Mouse (Mus musculus) spleen, adult 2 months (tissue): ENCODE data around the gene Med19. TPM values are rescaled to one million over a fixed set of nuclear protein-coding genes. Genes with fewer than 3 reads are reported as not detected.

Experiments
- DNase-seq, 2 experiments: peaks; one replicate each; pipeline versions ENCODE4 v3.0.0 to v3.0.0-alpha.2; 2012 to 2021; ENCODE audit warnings: low spot score in 2 of 2, low read depth in 1 of 2
- H3K27ac ChIP-seq: fragments of 200-500 bp; 2 replicates; pipeline ENCODE4 v1.5.1; 2012; ENCODE audit warnings: low read length, inconsistent platforms; ENCODE audit not compliant: insufficient read depth
- H3K27me3 ChIP-seq: fragments of 200-500 bp; 2 replicates; pipeline ENCODE4 v1.6.1; 2012; ENCODE audit warnings: mild to moderate bottlenecking, moderate library complexity, low read length, inconsistent platforms; ENCODE audit not compliant: control insufficient read depth, insufficient read depth
- H3K36me3 ChIP-seq: fragments of 200-500 bp; 2 replicates; pipeline ENCODE4 v1.6.1; 2012; ENCODE audit warnings: mild to moderate bottlenecking, low read length, inconsistent platforms; ENCODE audit not compliant: control insufficient read depth, insufficient read depth
- H3K4me1 ChIP-seq: fragments of 200-500 bp; 2 replicates; pipeline ENCODE4 v1.6.1; 2011; ENCODE audit warnings: inconsistent platforms; ENCODE audit not compliant: control insufficient read depth, insufficient read depth, insufficient read length
- H3K4me3 ChIP-seq: fragments of 200-500 bp; 2 replicates; pipeline ENCODE4 v1.5.1; 2011; ENCODE audit warnings: mild to moderate bottlenecking, inconsistent platforms; ENCODE audit not compliant: insufficient read depth, insufficient read length; ENCODE audit errors: extremely low read depth
- CTCF ChIP-seq: fragments of 200-500 bp; IDR thresholded peaks from 2 replicates; pipeline ENCODE4 v1.5.1; 2011; ENCODE audit warnings: mild to moderate bottlenecking, inconsistent platforms; ENCODE audit not compliant: insufficient read depth, insufficient read length, insufficient replicate concordance; ENCODE audit errors: extremely low read depth
- POLR2A ChIP-seq: fragments of 200-500 bp; IDR thresholded peaks from 2 replicates; pipeline ENCODE4 v1.6.1; 2011; ENCODE audit warnings: low read depth, low read length, inconsistent platforms
- WGBS: fragments of 180-500 bp; shearing (Covaris S2); methylation state at CpG from one replicate; pipeline ENCODE4 v1.1.7; 2018; 5-methylcytosine and 5-hydroxymethylcytosine counted together
- polyA plus RNA-seq: library from polyadenylated mRNA; depleted of rRNA; stranded (reverse); fragments of >200 nt; gene quantifications from 2 replicates; pipeline ENCODE4 v1.2.3, GENCODE M21; 2012; rRNA removed

Gene Med19
- polyA plus RNA-seq = 4.9 and 5.0 TPM in 2 replicates

DNA sequence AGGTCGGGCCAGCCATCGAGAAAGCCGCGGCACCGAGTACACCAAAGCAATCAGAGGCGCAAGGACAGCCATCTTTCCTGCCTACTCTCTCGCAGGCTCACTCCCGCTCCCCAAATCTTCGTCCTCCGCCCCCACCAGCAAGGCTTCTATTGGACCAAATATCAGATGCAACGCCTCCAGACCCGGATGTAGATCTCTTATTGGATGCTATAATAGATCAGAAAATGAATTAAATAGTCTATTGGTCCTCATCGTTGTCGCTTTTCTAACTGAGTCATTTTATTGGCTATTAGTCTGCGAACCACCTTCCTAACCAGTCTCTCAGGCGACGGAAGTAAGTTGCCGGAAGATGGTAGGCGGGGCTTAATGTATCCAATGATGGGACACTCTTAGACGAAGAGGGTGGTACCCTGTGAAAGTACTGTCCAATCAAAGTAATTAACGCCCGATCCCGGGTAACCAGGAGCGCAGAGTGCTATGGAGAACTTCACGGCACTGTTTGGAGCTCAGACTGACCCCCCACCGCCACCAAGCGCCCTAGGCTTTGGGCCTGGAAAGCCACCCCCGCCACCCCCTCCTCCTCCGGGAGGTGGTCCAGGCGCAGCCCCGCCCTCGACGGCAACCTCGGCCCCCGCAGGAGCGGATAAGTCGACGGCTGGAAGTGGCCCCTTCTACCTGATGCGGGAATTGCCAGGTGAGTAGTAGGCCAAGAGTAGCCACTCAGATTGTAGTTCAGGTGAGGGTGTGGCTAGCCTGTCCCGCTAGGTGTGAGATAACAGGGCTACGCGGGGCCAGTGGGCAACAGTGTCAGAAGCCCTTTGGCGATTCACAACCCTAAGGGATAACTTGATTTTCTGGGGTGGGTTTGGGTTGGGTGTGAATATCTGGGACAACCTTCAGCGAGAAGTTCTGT lies at the start of gene Med19, which contains the start of gene Gm28635:
Gene Med19, plus strand, starts transcription at position 435 of the 913 bp plus-strand sequence.
Gene Gm28635, minus strand, starts transcription at position 74 of the 913 bp plus-strand sequence.
- H3K4me1 ChIP-seq = no peaks in the 10 kb centered on the region; the same call in 1 of the 2 replicates
- WGBS = under 1% methylated on average over 43 of the region's 44 CpGs
- peaks cover 10% of the 10 kb centered on the region for H3K36me3 ChIP-seq
- H3K27ac ChIP-seq = peak within 1 kb of the TSS; percentile 61
- no peak for TF ChIP-seq CTCF
- 0 out of 2 replicates have a peak, but pooled peaks have one; percentile 29 for TF ChIP-seq POLR2A
- DNase-seq = peak; percentile 88 to 99
- peak within 1 kb of the TSS; percentile 86 for H3K4me3 ChIP-seq
- H3K27me3 ChIP-seq = no peaks in the 10 kb centered on the region

DNA sequence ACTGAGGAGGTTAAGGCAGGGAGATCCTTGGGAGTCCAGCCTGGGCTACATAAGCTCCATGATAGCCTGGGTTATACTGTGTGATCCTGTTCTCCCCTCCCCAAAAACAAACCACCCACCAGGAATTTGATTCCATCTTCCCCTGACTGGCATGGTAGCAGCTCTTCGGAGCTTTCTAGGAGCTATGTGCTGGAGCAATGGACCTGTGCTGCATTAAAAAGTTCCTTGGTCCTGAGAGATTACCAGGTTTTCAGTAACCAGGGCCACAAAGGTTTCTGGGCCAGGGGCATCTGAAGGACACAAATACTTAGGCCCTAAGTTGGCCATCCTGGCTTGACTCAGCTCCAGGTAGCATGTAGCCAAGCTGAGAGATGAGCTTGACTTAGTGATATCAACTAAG lies 46.2 kb upstream of the Med19 start:
- peaks cover 8% of the 10 kb centered on the region; the same call in 1 of the 2 replicates for H3K4me1 ChIP-seq
- DNase-seq = no peak
- TF ChIP-seq CTCF (no peak), POLR2A (no peak)
- WGBS = 94% methylated on average over 1 of the region's 1 CpGs
- H3K4me3 ChIP-seq = no peak overlapping the region
- H3K27me3 ChIP-seq = no peaks in the 10 kb centered on the region
- H3K27ac ChIP-seq = no peak overlapping the region
- no peaks in the 10 kb centered on the region for H3K36me3 ChIP-seq

- no peak for DNase-seq
- TF ChIP-seq CTCF (no peak), POLR2A (no peak)
- no peaks in the 10 kb centered on the region for H3K27me3 ChIP-seq
- WGBS = 14% methylated on average over 3 of the region's 3 CpGs
- no peaks in the 10 kb centered on the region for H3K36me3 ChIP-seq
- peak overlapping the region; percentile 87 for H3K27ac ChIP-seq
- H3K4me3 ChIP-seq = no peak overlapping the region
- peaks cover 8% of the 10 kb centered on the region; the same call in 1 of the 2 replicates for H3K4me1 ChIP-seq
Measured at GRCm38 (mm10) chr2:84632999-84633398, 45.2 kb upstream of the Med19 start.

- H3K36me3 ChIP-seq = no peaks in the 10 kb centered on the region
- no peak for TF ChIP-seq POLR2A
- TF ChIP-seq CTCF = no peak
- H3K4me3 ChIP-seq = no peak overlapping the region
- 69% methylated on average over 4 of the region's 4 CpGs for WGBS
- DNase-seq = no peak
- H3K27ac ChIP-seq = peak overlapping the region; percentile 16; the same call in 1 of the 2 replicates
- H3K27me3 ChIP-seq = no peaks in the 10 kb centered on the region
- H3K4me1 ChIP-seq = peaks cover 8% of the 10 kb centered on the region; the same call in 1 of the 2 replicates
Measured at GRCm38 (mm10) chr2:84634006-84634405, 44.2 kb upstream of the Med19 start.

DNA sequence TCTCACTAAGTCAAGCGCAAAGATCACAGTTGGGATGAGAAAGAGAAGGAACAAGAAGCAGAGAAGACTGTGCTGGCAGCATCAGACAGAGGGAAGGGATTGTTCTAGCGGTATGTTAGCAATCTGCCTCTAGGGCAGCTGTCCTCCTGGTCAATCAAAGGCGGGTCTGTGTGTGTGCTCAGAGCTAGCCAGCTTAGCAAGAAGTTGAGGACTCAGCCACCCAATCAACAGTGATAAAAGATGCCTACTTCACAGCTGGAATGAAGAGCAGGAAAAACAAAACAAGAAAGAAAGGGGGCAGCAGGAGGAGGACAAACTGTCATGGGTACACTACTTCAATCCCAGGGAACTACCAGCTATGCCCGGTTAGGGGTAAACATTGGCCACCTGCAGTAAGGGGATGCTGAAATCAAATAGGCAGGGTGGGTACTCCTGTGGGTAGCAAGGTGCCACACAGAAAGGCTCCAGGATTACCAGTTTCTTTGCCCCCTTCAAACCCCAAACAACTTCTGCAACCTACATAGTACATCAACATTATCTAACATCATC lies 43.2 kb upstream of the Med19 start:
- WGBS = 75% methylated on average over 4 of the region's 4 CpGs
- Histone ChIP-seq H3K27me3 (no peaks in the 10 kb centered on the region), H3K36me3 (no peaks in the 10 kb centered on the region), H3K4me1 (peaks cover 8% of the 10 kb centered on the region; the same call in 1 of the 2 replicates), H3K4me3 (no peak overlapping the region), H3K27ac (peak overlapping the region; percentile 73)
- DNase-seq = no peak
- no peak for TF ChIP-seq CTCF
- no peak for TF ChIP-seq POLR2A

DNA sequence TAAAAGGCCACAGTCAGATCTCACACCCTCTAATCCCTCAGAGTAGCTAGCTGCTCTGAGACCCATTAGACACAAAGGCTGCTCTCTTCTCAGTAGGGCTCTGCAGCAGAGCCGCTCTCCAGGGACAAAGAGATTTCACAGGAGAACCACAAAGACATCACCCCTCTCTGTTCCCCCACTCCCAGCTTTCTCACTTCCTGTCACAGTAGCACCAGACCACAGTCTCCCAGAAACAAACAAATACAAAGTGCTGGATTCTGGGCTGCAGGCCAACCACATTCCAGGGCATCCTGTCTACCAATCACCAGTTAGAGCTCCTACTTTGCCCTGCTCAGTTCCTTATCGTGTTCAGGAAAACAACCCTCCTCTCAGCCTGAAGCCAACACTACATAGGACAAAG lies 42.6 kb upstream of the Med19 start:
- peaks cover 8% of the 10 kb centered on the region; the same call in 1 of the 2 replicates for H3K4me1 ChIP-seq
- no peak overlapping the region for H3K4me3 ChIP-seq
- peak overlapping the region; percentile 74 for H3K27ac ChIP-seq
- TF ChIP-seq CTCF (no peak), POLR2A (no peak)
- no peak for DNase-seq
- H3K36me3 ChIP-seq = no peaks in the 10 kb centered on the region
- 59% methylated on average over 2 of the region's 2 CpGs for WGBS
- no peaks in the 10 kb centered on the region for H3K27me3 ChIP-seq

- no peak for TF ChIP-seq CTCF
- no peak for TF ChIP-seq POLR2A
- DNase-seq = no peak
- Histone ChIP-seq H3K4me1 (peaks cover 8% of the 10 kb centered on the region; the same call in 1 of the 2 replicates), H3K4me3 (no peak overlapping the region), H3K27me3 (no peaks in the 10 kb centered on the region), H3K27ac (peak overlapping the region; percentile 30; the same call in 1 of the 2 replicates), H3K36me3 (no peaks in the 10 kb centered on the region)
- WGBS = 83% methylated on average over 8 of the region's 8 CpGs
Measured at GRCm38 (mm10) chr2:84636231-84636741, 41.9 kb upstream of the Med19 start.
